Mouse (Mus musculus) brain, embryonic 14.5 days (tissue): Measurements from ENCODE around the gene Bbof1.

Experiments
- CTCF ChIP-seq: fragments of 200-500 bp; IDR thresholded peaks from 2 replicates; pipeline ENCODE4 v1.5.1; 2012; ENCODE audit warnings: inconsistent platforms, mild to moderate bottlenecking, moderate library complexity, borderline replicate concordance; ENCODE audit not compliant: insufficient read depth, insufficient read length; ENCODE audit errors: extremely low read depth
- POLR2A ChIP-seq: fragments of 200-500 bp; IDR thresholded peaks from 2 replicates; pipeline ENCODE4 v1.6.1; 2012; ENCODE audit warnings: mild to moderate bottlenecking, inconsistent platforms, borderline replicate concordance; ENCODE audit not compliant: poor library complexity, insufficient read depth, insufficient read length, severe bottlenecking; ENCODE audit errors: extremely low read depth

GRCm38 (mm10) chr12:84462856-84463255 lies 54.0 kb downstream of the Bbof1 start:
- no peak for TF ChIP-seq POLR2A
- no peak for TF ChIP-seq CTCF
